Mouse (Mus musculus) limb, embryonic 10.5 days (tissue): ENCODE results near the gene Ccdc69. TPM values are rescaled to one million over a fixed set of nuclear protein-coding genes. Genes with fewer than 3 reads are reported as not detected.

ENCODE experiments used
- DNase-seq: peaks from one replicate; pipeline ENCODE4 v3.0.0-alpha.2; 2017; ENCODE audit warnings: low spot score
- H3K27ac ChIP-seq: fragments of 300-500 bp; sonication (generic); 2 replicates; pipeline ENCODE4 v1.5.1; 2016; ENCODE audit warnings: mild to moderate bottlenecking
- H3K27me3 ChIP-seq: fragments of 300-500 bp; sonication (generic); 2 replicates; pipeline ENCODE4 v1.6.1; 2016; ENCODE audit warnings: low read depth, mild to moderate bottlenecking; ENCODE audit not compliant: poor library complexity, severe bottlenecking
- H3K36me3 ChIP-seq: fragments of 300-500 bp; sonication (generic); 2 replicates; pipeline ENCODE4 v1.6.1; 2016; ENCODE audit warnings: mild to moderate bottlenecking, moderate library complexity
- H3K4me1 ChIP-seq: fragments of 300-500 bp; sonication (generic); 2 replicates; pipeline ENCODE4 v1.6.1; 2016
- H3K4me3 ChIP-seq: fragments of 300-500 bp; sonication (generic); 2 replicates; pipeline ENCODE4 v1.5.1; 2016; ENCODE audit warnings: mild to moderate bottlenecking, moderate library complexity
- H3K9me3 ChIP-seq: fragments of 300-500 bp; sonication (generic); replicated peaks from 2 replicates; pipeline ENCODE4 v1.6.1; 2016; ENCODE audit warnings: mild to moderate bottlenecking
- WGBS: fragments of 180-500 bp; shearing (Covaris S2); methylation state at CpG from one replicate; pipeline ENCODE4 v1.1.7; 2016; 5-methylcytosine and 5-hydroxymethylcytosine counted together
- polyA plus RNA-seq: library from polyadenylated mRNA; unstranded; fragments of >200 nt; fragmentation: Nextera tagmentation; extraction: Ambion mirVana; gene quantifications from 2 replicates; pipeline ENCODE4 v1.2.1, GENCODE M21; 2016

Ccdc69 gene
- polyA plus RNA-seq, 1 experiment from 2014 or later: 0.61 TPM

- 4% methylated on average over 10 of the region's 10 CpGs for WGBS
- H3K4me1 ChIP-seq: no peaks in the 10 kb centered on the region
- no peak overlapping the region for H3K27ac ChIP-seq
- H3K4me3 ChIP-seq: no peak overlapping the region
- H3K9me3 ChIP-seq: no peaks in the 10 kb centered on the region
- H3K27me3 ChIP-seq: no peaks in the 10 kb centered on the region
- DNase-seq: peak; percentile 87
- H3K36me3 ChIP-seq: no peaks in the 10 kb centered on the region
These were observed 9.1 kb upstream of the Ccdc69 start for GRCm38 (mm10) chr11:55087006-55087405.

GRCm38 (mm10) chr11:55085396-55085795 is 7.5 kb upstream of the Ccdc69 start:
- no peaks in the 10 kb centered on the region for H3K36me3 ChIP-seq
- H3K4me1 ChIP-seq: no peaks in the 10 kb centered on the region
- H3K9me3 ChIP-seq: no peaks in the 10 kb centered on the region
- WGBS: 63% methylated on average over 5 of the region's 5 CpGs
- H3K4me3 ChIP-seq: no peak overlapping the region
- H3K27me3 ChIP-seq: no peaks in the 10 kb centered on the region
- no peak for DNase-seq
- no peak overlapping the region for H3K27ac ChIP-seq

- Histone ChIP-seq H3K27ac (no peak overlapping the region), H3K36me3 (no peaks in the 10 kb centered on the region), H3K9me3 (no peaks in the 10 kb centered on the region), H3K27me3 (peaks cover 3% of the 10 kb centered on the region; the same call in 1 of the 2 replicates), H3K4me3 (no peak overlapping the region), H3K4me1 (no peaks in the 10 kb centered on the region)
- WGBS: 79% methylated on average over 4 of the region's 4 CpGs
- DNase-seq: no peak
These were observed 6.7 kb upstream of the Ccdc69 start for GRCm38 (mm10) chr11:55084629-55085028.

- Histone ChIP-seq H3K27ac (no peak overlapping the region), H3K9me3 (no peaks in the 10 kb centered on the region), H3K4me3 (no peak overlapping the region), H3K27me3 (peaks cover 38% of the 10 kb centered on the region), H3K36me3 (no peaks in the 10 kb centered on the region), H3K4me1 (peaks cover 18% of the 10 kb centered on the region)
- no peak for DNase-seq
- 89% methylated on average over 9 of the region's 9 CpGs for WGBS
These were observed 3.3 kb upstream of the Ccdc69 start for GRCm38 (mm10) chr11:55081206-55081605.

- peaks cover 18% of the 10 kb centered on the region for H3K4me1 ChIP-seq
- no peaks in the 10 kb centered on the region for H3K9me3 ChIP-seq
- no peaks in the 10 kb centered on the region for H3K36me3 ChIP-seq
- H3K27ac ChIP-seq: no peak overlapping the region
- peaks cover 40% of the 10 kb centered on the region for H3K27me3 ChIP-seq
- H3K4me3 ChIP-seq: no peak overlapping the region
- WGBS: 93% methylated on average over 4 of the region's 4 CpGs
- no peak for DNase-seq
These were observed 1.2 kb upstream of the Ccdc69 start for GRCm38 (mm10) chr11:55079180-55079579.

GRCm38 (mm10) chr11:55078502-55078901 is 571 bp upstream of the Ccdc69 start:
- no peak overlapping the region for H3K27ac ChIP-seq
- H3K4me3 ChIP-seq: peak overlapping the region; percentile 60; the same call in 1 of the 2 replicates
- no peaks in the 10 kb centered on the region for H3K36me3 ChIP-seq
- WGBS: 70% methylated on average over 3 of the region's 3 CpGs
- peaks cover 18% of the 10 kb centered on the region for H3K4me1 ChIP-seq
- H3K27me3 ChIP-seq: peaks cover 40% of the 10 kb centered on the region
- no peaks in the 10 kb centered on the region for H3K9me3 ChIP-seq
- no peak for DNase-seq

GRCm38 (mm10) chr11:55076234-55076633 is 1.7 kb downstream of the Ccdc69 start:
- 91% methylated on average over 5 of the region's 5 CpGs for WGBS
- DNase-seq: no peak
- no peak overlapping the region for H3K27ac ChIP-seq

GRCm38 (mm10) chr11:55075602-55076001 is 2.3 kb downstream of the Ccdc69 start:
- Histone ChIP-seq H3K36me3 (no peaks in the 10 kb centered on the region), H3K4me1 (peaks cover 22% of the 10 kb centered on the region)

More at GRCm38 (mm10) chr11:55076234-55076633, 1.7 kb downstream of the Ccdc69 start:
- Histone ChIP-seq H3K36me3 (no peaks in the 10 kb centered on the region), H3K9me3 (no peaks in the 10 kb centered on the region), H3K27me3 (peaks cover 40% of the 10 kb centered on the region), H3K4me1 (peaks cover 22% of the 10 kb centered on the region), H3K4me3 (no peak overlapping the region)

GRCm38 (mm10) chr11:55073191-55073590 is 4.7 kb downstream of the Ccdc69 start:
- Histone ChIP-seq H3K4me3 (no peak overlapping the region), H3K9me3 (no peaks in the 10 kb centered on the region), H3K27me3 (peaks cover 22% of the 10 kb centered on the region), H3K36me3 (no peaks in the 10 kb centered on the region), H3K4me1 (peaks cover 24% of the 10 kb centered on the region), H3K27ac (no peak overlapping the region)
- WGBS: 69% methylated on average over 10 of the region's 10 CpGs
- DNase-seq: no peak

More at GRCm38 (mm10) chr11:55075602-55076001, 2.3 kb downstream of the Ccdc69 start:
- DNase-seq: no peak
- Histone ChIP-seq H3K27ac (no peak overlapping the region), H3K27me3 (peaks cover 40% of the 10 kb centered on the region), H3K9me3 (no peaks in the 10 kb centered on the region), H3K4me3 (no peak overlapping the region)
- 88% methylated on average over 2 of the region's 2 CpGs for WGBS

GRCm38 (mm10) chr11:55072467-55072866 is 5.5 kb downstream of the Ccdc69 start:
- no peak overlapping the region for H3K4me3 ChIP-seq
- WGBS: 85% methylated on average over 8 of the region's 8 CpGs
- no peaks in the 10 kb centered on the region for H3K36me3 ChIP-seq
- H3K9me3 ChIP-seq: no peaks in the 10 kb centered on the region
- peaks cover 17% of the 10 kb centered on the region for H3K4me1 ChIP-seq
- peaks cover 15% of the 10 kb centered on the region for H3K27me3 ChIP-seq
- no peak overlapping the region for H3K27ac ChIP-seq
- DNase-seq: no peak

GRCm38 (mm10) chr11:55071344-55071743 is 6.6 kb downstream of the Ccdc69 start:
- Histone ChIP-seq H3K9me3 (no peaks in the 10 kb centered on the region), H3K4me1 (peaks cover 7% of the 10 kb centered on the region; the same call in 1 of the 2 replicates), H3K27ac (no peak overlapping the region), H3K36me3 (no peaks in the 10 kb centered on the region), H3K27me3 (peaks cover 4% of the 10 kb centered on the region; the same call in 1 of the 2 replicates), H3K4me3 (no peak overlapping the region)
- 88% methylated on average over 5 of the region's 5 CpGs for WGBS
- no peak for DNase-seq

GRCm38 (mm10) chr11:55069023-55069422 is 8.9 kb downstream of the Ccdc69 start:
- Histone ChIP-seq H3K4me3 (no peak overlapping the region), H3K9me3 (no peaks in the 10 kb centered on the region), H3K27ac (no peak overlapping the region), H3K4me1 (peaks cover 7% of the 10 kb centered on the region; the same call in 1 of the 2 replicates), H3K27me3 (no peaks in the 10 kb centered on the region), H3K36me3 (no peaks in the 10 kb centered on the region)
- no peak for DNase-seq
- WGBS: 66% methylated on average over 2 of the region's 2 CpGs

- DNase-seq: no peak
- Histone ChIP-seq H3K9me3 (no peaks in the 10 kb centered on the region), H3K36me3 (no peaks in the 10 kb centered on the region), H3K4me1 (peaks cover 11% of the 10 kb centered on the region), H3K27me3 (no peaks in the 10 kb centered on the region), H3K27ac (no peak overlapping the region), H3K4me3 (no peak overlapping the region)
- 70% methylated on average over 4 of the region's 4 CpGs for WGBS
These were observed 11.0 kb downstream of the Ccdc69 start for GRCm38 (mm10) chr11:55066921-55067320.

- H3K27ac ChIP-seq: no peak overlapping the region
- no peaks in the 10 kb centered on the region for H3K27me3 ChIP-seq
- H3K4me3 ChIP-seq: no peak overlapping the region
- DNase-seq: no peak
- H3K9me3 ChIP-seq: no peaks in the 10 kb centered on the region
- H3K4me1 ChIP-seq: peaks cover 7% of the 10 kb centered on the region
- no peaks in the 10 kb centered on the region for H3K36me3 ChIP-seq
- WGBS: 45% methylated on average over 5 of the region's 5 CpGs
These were observed 15.1 kb downstream of the Ccdc69 start for GRCm38 (mm10) chr11:55062856-55063255.
